Mouse (Mus musculus) hematopoietic stem cell, adult 5-6 weeks (primary cell): ENCODE measurements around the gene Msantd2. TPM values are rescaled to one million over a fixed set of nuclear protein-coding genes. Genes with fewer than 3 reads are reported as not detected.
A peak's percentile ranks its signal among the peaks of the same experiment; 100 is the strongest.

Experiments used
- ATAC-seq, 2 experiments: fragments of 125-278 bp in 1 of 2; replicated peaks in 1 of 2; 2 replicates each; pipeline ENCODE4 v1.8.0; 2016 to 2017; ENCODE audit warnings: inconsistent platforms in 2 of 2, mild to moderate bottlenecking in 2 of 2, moderate number of reproducible peaks in 2 of 2, low read depth in 1 of 2, moderate TSS enrichment in 1 of 2; ENCODE audit not compliant: low FRiP score in 2 of 2, poor library complexity in 2 of 2, severe bottlenecking in 2 of 2, insufficient read depth in 1 of 2, low TSS enrichment in 1 of 2
- total RNA-seq: library from RNA; stranded (forward); fragments of 172-1452, 232-1000 nt; gene quantifications from 2 replicates; pipeline ENCODE4 v1.2.3, GENCODE M21; 2017

Gene Msantd2
- 44.3 and 63.0 TPM in 2 replicates for total RNA-seq

DNA sequence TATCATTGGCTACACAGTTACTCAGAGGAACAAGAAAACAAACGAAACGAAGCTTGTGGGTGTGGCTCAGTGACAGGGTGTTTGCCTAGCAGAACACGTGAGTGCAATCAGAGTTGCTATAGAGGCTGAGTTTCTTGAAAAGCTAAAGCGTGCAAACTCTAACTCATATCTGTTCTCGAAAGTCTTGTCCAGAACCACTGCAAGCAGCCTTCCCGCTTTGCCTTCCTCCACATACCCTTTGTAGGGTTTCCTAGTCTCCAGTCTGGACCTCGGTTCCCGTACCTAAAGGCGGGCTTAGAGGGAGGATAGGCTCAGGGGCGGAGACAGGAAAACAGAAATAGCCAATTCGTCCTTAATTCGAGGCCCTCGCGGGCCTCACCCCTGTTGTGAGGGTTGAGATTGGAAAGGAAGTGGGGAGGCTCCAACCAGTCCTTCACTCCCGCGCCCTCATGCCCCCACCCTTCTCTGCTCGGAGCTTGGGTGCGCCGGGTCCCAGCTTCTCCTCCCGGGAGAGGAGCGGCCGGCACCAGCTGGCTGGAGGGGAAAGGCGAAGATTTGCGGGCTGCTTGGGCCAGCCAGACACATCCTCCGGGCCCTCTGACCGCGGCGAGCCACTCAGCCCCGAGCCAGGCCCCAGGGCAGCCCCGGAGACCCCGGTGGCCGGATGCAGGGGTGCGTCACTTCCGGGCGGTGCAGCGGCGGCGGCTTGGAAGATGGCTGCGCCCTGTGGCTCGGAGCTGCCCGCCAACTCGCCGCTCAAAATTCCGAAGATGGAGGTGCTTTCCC is at the start of gene Msantd2:
Gene Msantd2 (plus strand): TSS at position 709 of the 786 bp plus-strand sequence.
- peak; percentile 86 to 89 for ATAC-seq

DNA sequence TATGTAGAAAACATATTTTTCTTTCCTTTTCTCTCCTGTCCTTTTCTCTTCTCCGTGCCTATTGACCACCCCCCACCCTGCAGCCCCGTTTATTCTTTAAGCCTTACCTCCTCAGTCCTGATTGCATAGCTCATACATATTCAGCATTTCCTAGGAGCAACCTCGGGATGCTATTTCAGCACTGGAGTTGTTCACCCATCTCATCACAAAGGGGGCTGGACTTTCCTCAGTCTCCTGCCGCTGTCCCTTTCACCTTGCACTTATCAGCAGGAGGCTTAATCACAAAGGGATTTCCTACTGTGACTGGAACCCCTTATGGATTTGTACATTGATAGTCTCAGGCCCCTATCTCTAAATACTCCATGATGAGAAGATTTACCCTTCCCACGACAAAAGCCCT is 36.7 kb upstream of the Msantd2 start:
- no peak for ATAC-seq

DNA sequence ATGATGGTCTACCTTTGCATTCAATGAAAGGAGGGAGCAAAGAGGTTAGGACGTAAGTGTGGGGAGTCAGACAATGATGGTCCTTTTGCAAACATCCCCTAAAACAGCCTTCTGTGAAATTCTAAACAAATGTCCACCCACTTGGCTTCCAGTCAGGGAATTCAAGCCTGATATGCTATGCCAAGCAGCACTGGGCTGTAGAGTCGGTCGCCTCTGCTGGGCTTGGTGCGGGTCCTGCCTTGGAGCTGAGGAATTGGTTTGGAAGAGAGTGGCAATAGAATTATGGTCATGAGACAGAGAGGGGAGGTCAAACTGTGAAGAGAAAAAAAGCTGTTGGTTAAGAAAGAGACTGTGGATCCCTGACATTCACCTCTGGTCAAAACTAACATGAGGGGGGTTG is 35.8 kb upstream of the Msantd2 start:
- ATAC-seq, result no peak

DNA sequence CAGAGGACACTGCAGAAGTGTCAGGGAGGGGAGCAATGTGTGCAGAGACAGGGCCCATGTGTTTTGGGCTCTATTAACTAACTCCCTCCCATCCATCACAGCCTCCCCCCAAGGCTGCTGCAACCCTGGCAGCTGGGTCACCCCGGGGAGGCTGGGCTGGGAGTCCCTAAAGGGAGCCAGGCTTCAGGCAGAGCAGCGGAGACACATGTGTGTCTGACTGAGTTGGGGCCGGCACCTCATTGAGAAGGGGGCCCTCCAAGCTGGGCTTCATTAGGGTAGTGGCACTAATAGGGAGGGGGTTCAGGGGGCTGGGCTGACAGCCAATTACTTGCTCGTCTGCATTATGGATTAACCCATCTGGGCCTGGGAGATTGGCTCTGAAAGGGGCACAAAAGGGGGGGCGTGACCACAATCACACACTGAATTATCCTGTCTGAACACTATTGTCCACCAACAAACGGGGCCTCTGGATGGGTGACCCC is 35.1 kb upstream of the Msantd2 start:
- ATAC-seq, result no peak

DNA sequence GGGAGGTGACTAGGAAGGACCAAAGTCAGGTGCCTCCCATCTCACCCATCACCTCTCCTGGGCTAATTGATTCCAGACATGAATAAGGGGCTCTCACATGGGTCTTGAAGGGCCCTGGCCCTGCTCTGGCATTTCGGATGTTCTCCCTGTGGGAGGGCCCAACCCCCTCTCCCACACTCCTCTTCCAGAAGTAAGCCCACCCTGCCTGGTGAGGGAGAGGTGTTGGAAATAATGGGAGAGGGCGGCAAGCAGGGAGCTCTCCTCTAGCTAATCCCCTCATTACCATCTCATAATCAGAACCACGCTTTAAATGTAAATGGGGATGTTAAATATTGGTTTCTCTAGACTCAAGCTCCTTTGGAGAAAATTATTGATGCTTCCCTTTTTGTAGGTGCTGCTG is 34.1 kb upstream of the Msantd2 start:
- ATAC-seq, result no peak

DNA sequence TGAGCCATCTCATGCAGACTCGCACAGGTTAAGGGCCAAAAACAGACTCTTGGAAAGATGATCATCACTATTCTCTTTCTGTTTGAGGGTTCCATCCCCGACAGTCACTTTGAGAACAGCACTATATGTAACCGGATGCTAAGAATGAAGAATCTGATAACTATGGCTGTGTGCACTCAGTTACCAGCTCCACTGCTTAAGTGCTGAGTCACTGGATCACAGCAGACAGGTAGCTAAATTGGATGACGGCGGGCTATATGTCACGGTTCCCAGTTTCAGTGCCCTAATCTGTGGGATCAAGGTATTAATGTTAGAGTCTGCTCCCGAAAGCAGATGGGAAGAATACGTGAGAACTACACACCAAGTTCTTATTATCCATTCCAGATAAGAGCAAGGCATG is 33.3 kb upstream of the Msantd2 start:
- no peak for ATAC-seq

DNA sequence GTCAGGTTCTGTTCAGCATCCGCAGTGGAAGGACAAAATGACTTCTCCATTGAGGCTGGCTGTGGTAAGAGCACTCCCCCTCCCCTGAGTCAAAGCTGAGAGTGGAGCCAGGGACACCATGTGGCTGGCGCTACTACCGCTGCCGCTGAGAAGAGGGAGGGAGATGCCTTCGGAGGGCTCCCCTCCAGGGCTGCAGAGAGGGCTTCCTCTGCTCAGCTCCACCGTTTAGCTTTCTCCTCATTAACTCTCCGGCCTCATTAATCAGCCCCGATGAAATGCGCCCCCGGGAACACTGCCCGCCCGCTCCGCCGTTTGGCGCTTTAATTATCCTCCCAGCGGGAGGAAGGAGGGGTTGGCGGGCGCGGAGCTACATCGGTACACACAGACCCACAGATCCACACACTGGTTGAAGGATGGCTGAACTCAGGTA is 32.6 kb upstream of the Msantd2 start:
- peak; percentile 67 to 69 for ATAC-seq

DNA sequence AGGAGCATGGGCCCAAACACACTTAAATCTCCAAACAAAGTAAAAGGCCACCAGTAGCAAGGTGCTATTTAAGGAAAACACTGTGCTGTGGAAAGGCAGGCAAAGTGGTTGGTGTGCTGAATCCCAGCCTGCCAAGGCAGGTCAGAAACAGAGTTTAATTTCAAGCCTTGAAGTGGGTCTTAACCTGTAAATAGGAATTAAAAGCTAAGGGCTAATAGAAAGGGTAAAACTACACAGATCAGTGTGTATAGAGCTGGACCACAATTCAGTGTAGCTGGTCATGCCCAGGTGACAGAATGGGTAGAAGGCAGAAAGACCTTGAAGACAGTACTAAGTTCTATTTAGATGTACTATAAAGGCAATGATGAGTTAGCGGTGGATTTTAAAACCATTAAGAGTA is 32.0 kb upstream of the Msantd2 start:
- no peak for ATAC-seq

DNA sequence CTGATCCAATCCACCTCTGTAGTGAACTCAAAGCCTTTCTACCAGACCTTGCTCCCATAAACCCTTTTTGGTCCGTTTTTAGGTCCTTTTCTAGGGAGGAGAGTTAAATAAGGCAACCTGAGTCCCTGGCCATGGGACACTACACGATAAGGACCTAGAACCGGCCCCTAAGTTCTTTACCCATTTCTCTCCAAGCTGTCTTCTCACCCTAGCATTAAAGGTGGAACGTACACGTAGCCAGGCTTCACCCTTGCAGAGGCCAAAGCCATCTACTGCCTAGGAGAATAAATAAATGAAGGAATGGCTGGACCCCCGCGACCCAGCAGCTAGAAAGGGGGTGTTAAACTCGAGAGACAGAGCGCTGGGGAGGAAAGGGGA is 29.5 kb upstream of the Msantd2 start:
- no peak for ATAC-seq

DNA sequence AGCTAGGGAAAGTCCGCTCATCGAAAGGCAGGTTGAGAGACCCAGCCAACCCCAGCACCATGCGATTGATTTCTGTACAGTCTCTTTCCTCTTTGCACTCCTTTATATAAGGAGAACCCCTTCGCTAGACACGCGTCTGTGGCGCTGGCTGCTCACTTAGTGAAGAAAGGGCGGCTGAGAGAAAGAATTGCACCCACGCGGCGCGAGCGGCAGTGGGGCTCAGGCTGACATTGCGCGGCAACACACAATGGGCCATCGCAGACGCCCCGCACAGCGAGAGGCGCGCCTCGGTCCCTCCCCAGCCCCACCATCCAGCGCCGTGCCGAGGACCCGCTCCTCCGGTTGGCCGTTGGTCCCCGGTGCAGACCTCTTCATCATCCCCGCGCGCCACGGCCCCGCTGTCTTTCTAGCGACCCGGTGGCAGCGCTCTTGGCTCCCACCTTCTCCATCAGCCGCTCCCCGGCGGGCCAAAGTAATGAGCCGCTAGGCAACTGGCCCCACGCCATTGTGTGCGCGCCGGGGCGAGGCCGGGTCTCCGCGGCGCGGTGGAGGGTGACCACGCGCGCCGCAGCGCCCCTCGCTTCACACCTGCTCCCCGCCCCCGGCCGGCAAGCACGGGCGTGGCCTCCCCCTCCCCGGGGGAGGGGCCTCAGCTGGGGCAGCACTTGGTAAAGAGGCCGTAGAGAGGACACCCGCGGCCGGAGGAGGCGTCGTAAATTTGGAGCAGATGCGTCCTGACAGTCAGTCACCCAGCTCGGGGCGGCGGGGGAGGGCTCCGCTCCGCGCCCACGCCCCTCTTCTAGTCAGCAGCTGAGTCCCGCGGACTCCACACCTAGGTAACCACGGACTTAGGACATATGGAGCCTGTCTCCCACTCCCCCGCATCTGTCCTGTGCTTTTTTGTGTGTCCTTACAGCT is 28.8 kb upstream of the Msantd2 start:
- ATAC-seq, result peak in 1 of 2 experiments; percentile 18; a peak in 2 of 4 replicates

DNA sequence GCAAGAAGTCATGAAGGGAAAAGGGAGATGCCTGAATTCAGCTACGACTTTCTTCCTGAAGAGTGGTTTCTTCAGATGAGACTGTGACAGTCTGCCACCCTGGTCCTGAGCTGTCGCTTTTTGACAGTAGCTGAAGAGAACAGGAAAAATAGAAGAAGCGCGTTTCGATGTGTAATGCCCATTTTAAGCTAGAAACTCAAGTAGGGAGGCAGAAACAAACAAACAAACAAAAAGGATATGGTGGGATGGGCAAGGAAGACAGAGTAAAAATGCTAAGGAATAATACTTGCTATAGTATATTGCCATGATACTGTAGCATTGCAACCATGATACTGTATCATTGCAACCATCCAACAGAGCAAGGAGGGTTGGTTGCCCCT is 28.2 kb upstream of the Msantd2 start:
- no peak for ATAC-seq

DNA sequence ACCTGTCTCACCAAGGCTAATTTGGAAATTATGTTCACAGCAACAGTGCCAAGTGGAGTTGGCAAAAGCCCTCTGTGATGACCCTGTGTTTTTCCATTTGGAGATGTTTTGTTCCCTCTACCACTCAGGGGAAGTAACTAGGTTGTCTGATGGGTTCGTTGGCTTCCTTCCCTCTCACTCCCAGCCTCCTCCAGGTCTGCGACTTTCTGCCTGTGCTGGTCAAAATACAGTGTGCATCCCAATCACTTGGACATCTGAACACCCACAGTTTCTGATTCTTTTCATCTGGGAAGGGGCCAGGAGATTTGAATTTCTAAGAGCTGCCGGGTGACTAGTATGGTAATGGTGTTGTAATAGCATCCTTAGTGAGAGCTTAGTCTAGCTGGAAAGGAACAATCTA is 27.5 kb upstream of the Msantd2 start:
- ATAC-seq, result no peak

DNA sequence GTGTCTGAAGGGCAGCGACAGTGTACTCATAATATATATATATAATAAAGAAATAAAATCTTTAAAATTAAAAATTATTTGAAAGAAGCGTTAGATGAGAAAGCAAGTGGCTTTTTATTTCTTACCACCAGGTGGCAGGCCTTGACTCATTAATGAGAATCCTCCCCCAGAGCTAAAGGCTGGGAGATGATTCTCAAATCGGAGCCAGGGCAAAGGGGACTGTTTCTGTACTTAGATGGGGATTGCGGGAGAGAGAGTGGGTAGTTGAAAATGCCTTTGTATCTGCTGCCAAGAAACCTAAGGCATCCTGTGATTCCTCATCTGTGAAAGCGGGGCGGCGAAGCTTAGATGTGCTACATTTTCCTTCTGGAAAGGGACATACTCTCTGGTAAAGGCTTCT is 26.4 kb upstream of the Msantd2 start:
- ATAC-seq, result peak in 1 of 2 experiments; percentile 46; a peak in 1 of 4 replicates

DNA sequence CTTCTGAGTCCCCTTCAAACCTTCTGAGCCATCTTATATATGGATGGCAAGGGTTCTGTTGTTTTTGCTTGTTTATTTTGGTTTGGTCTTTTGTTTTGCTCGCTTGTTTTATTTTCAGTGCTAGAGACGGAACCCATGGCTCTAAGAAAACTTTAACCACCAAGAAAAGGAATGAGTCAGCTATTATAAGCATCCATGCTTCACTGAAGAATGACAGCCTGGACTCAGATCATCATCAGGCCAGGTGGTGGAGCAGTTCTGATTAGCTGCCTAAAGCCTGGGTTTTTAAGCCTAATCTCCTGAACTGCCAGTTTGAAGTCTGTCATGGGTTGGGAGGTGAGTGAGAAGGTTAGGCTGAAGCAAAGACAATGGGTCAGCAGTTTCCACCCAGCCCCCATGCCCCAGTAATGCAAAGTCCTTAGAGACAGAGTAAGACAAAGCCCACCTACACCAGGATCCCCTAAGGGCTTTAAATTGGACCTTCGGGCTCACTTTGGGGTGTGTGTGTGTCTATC is 15.5 kb upstream of the Msantd2 start:
- no peak for ATAC-seq

DNA sequence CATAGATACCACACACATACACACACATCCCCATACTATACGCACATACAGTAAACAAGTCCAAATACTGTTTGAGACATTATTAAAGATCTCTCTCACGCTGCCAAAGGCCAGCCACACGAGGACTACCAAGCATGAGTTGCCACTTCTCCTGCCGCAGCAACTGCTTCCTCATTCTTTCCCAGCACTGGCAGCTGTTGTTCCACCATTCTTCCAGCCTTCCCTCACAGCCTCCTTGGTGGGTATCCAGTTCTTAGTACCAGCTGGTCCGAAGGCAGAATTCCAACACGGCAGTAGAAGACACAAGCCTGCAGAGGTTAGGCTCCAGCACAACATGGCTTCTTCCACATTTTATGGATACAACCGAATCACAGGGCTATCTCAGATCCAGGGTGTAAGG is 14.2 kb upstream of the Msantd2 start:
- 0 out of 4 replicates have a peak, but pooled peaks of 1 of the 2 experiments have one; percentile 17 for ATAC-seq

DNA sequence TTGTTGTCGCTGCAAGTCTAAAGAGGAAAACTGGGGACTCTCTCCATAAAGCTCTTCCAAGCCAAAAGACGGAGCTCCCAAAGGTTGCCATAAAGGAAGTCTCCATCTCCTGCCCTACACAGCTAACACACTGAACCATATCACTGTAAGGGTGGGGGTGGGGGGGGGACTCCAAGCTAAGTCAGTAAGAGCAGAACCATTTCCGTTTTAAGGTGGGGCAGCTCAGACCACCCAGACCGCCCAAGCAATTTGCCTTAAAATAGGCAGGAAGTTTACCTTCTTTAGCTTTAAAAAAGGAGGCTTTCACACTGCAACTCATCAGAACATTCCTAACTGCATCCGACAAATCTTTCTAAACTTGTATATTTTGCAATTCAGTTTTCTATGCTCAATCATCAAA is 4.0 kb upstream of the Msantd2 start:
- ATAC-seq, result no peak

DNA sequence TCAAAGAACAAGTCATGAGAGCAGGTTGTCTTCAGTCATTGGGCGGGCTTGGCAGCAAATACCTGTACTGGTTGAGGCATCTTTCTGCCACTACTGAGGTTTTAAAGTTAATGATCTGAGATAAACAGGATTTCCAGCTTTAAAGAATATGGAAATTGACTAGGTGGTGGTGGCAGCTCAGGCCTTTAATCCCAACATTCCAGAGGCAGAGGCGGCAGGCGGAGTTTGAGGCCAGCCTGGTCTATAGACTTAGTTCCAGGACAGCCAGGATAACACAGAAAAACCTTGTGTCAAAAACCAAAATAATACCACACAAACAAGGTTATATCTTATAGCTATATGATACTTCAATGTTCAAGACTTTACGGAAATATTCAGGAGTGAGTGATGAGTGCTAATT is 1.1 kb upstream of the Msantd2 start:
- no peak for ATAC-seq
